Mouse (Mus musculus) stomach, adult 2 months (tissue): ENCODE results near the gene Slc30a6. TPM values are rescaled to one million over a fixed set of nuclear protein-coding genes. Genes with fewer than 3 reads are reported as not detected.

ENCODE experiments used
- polyA plus RNA-seq: library from polyadenylated mRNA; depleted of rRNA; stranded (reverse); fragments of >200 nt; gene quantifications from 2 replicates; pipeline ENCODE4 v1.2.3, GENCODE M21; 2012; rRNA removed

Slc30a6 gene
- 5.8 and 6.1 TPM in 2 replicates for polyA plus RNA-seq

GRCm38 (mm10) chr17:74395383-74396065 is at the start of gene Slc30a6:
Slc30a6 (plus strand) TSS chr17:74395608.

GRCm38 (mm10) chr17:74458711-74459408 is 63.5 kb downstream of the Slc30a6 start, which contains the start of gene Nlrc4:
Nlrc4 (minus strand) TSS chr17:74459142.

Other genes with a start within 250 kb of the Slc30a6 start
- 17.1 and 19.2 TPM in 2 replicates for gene Memo1, start 100.1 kb upstream of the Slc30a6 start, polyA plus RNA-seq
- 11.9 and 14.2 TPM in 2 replicates for gene Dpy30, start 71.7 kb upstream of the Slc30a6 start, polyA plus RNA-seq
- 2.8 and 6.2 TPM in 2 replicates for gene Spast, start 56.6 kb upstream of the Slc30a6 start, polyA plus RNA-seq
- gene Nlrc4, start 63.5 kb downstream of the Slc30a6 start, polyA plus RNA-seq = 0.59 and 1.2 TPM in 2 replicates
- gene Yipf4, start 93.9 kb downstream of the Slc30a6 start, polyA plus RNA-seq = 57.4 and 174 TPM in 2 replicates
- gene Birc6, start 132.7 kb downstream of the Slc30a6 start, polyA plus RNA-seq = 22.4 and 25.6 TPM in 2 replicates